Mouse (Mus musculus) lung, postnatal 0 days (tissue): ENCODE data around the gene Anks6. TPM values are rescaled to one million over a fixed set of nuclear protein-coding genes. Genes with fewer than 3 reads are reported as not detected.

Experiments used
- ATAC-seq: fragments of 200-750 bp; cut with Nextera tagmentation; 2 replicates; pipeline ENCODE4 v1.8.0; 2017; ENCODE audit warnings: moderate library complexity
- DNase-seq: peaks from one replicate; pipeline ENCODE4 v3.0.0-alpha.2; 2016; ENCODE audit warnings: low spot score
- H3K27ac ChIP-seq: fragments of 300-500 bp; sonication (generic); 2 replicates; pipeline ENCODE4 v1.5.1; 2014; ENCODE audit warnings: antibody characterized with exemption, mild to moderate bottlenecking, low read length, mixed read lengths
- H3K27me3 ChIP-seq: fragments of 300-500 bp; sonication (generic); replicated peaks from 2 replicates; pipeline ENCODE4 v1.6.1; 2014; ENCODE audit warnings: low read length, mixed read lengths; ENCODE audit not compliant: insufficient read depth
- H3K36me3 ChIP-seq: fragments of 300-500 bp; sonication (generic); 2 replicates; pipeline ENCODE4 v1.6.1; 2014; ENCODE audit warnings: low read length, mixed read lengths; ENCODE audit not compliant: insufficient read depth
- H3K4me1 ChIP-seq: fragments of 300-500 bp; sonication (generic); 2 replicates; pipeline ENCODE4 v1.6.1; 2014; ENCODE audit warnings: antibody characterized with exemption, low read depth, low read length, mixed read lengths; ENCODE audit not compliant: insufficient read depth
- H3K4me2 ChIP-seq: fragments of 300-500 bp; sonication (generic); replicated peaks from 2 replicates; pipeline ENCODE4 v1.6.1; 2014; ENCODE audit warnings: low read depth, mild to moderate bottlenecking, low read length, moderate library complexity, mixed read lengths
- H3K4me3 ChIP-seq: fragments of 300-500 bp; sonication (generic); 2 replicates; pipeline ENCODE4 v1.5.1; 2014; ENCODE audit warnings: low read depth, low read length
- H3K9ac ChIP-seq: fragments of 300-500 bp; sonication (generic); replicated peaks from 2 replicates; pipeline ENCODE4 v1.6.1; 2014; ENCODE audit warnings: low read depth, mild to moderate bottlenecking
- H3K9me3 ChIP-seq: fragments of 300-500 bp; sonication (generic); 2 replicates; pipeline ENCODE4 v1.6.1; 2016; ENCODE audit warnings: low read length, mixed read lengths
- CTCF ChIP-seq: IDR thresholded peaks from 2 replicates; pipeline ENCODE4 v1.5.1; 2016; ENCODE audit warnings: antibody characterized with exemption, mild to moderate bottlenecking
- EP300 ChIP-seq: IDR thresholded peaks from 2 replicates; pipeline ENCODE4 v1.6.1; 2016; ENCODE audit warnings: antibody characterized with exemption, mild to moderate bottlenecking, control low read depth
- WGBS: fragments of 180-500 bp; shearing (Covaris S2); extraction: QIAGEN DNeasy Blood & Tissue Kit; methylation state at CpG from one replicate; pipeline ENCODE4 v1.1.7; 2014; 5-methylcytosine and 5-hydroxymethylcytosine counted together
- polyA plus RNA-seq: library from polyadenylated mRNA; unstranded; fragments of >200 nt; fragmentation: Nextera tagmentation; extraction: Ambion mirVana; gene quantifications from 2 replicates; pipeline ENCODE4 v1.2.1, GENCODE M21; 2015

Gene Anks6
- polyA plus RNA-seq, 1 experiment from 2014 or later: 1.4 TPM

GRCm38 (mm10) chr4:47020563-47020962, 36.7 kb downstream of the Anks6 start:
- 11% methylated on average over 5 of the region's 5 CpGs for WGBS
- Histone ChIP-seq H3K27me3 (no peaks in the 10 kb centered on the region), H3K9ac (no peak overlapping the region), H3K9me3 (no peaks in the 10 kb centered on the region), H3K4me2 (no peak overlapping the region), H3K4me1 (no peaks in the 10 kb centered on the region), H3K27ac (no peak overlapping the region), H3K36me3 (no peaks in the 10 kb centered on the region), H3K4me3 (no peak overlapping the region)
- ATAC-seq (no peak), DNase-seq (peak; percentile 30)
- peak; percentile 80 for TF ChIP-seq CTCF
- TF ChIP-seq EP300: no peak

GRCm38 (mm10) chr4:47015156-47015555, 42.1 kb downstream of the Anks6 start:
- TF ChIP-seq EP300: no peak
- TF ChIP-seq CTCF: no peak
- Histone ChIP-seq H3K4me3 (no peak overlapping the region), H3K9me3 (no peaks in the 10 kb centered on the region), H3K4me2 (no peak overlapping the region), H3K27ac (no peak overlapping the region), H3K36me3 (no peaks in the 10 kb centered on the region), H3K9ac (no peak overlapping the region), H3K4me1 (no peaks in the 10 kb centered on the region), H3K27me3 (no peaks in the 10 kb centered on the region)
- ATAC-seq (no peak), DNase-seq (no peak)
- 30% methylated on average over 3 of the region's 3 CpGs for WGBS

GRCm38 (mm10) chr4:47012476-47012875, 44.8 kb downstream of the Anks6 start:
- Histone ChIP-seq H3K4me3 (no peak overlapping the region), H3K9me3 (no peaks in the 10 kb centered on the region), H3K27ac (no peak overlapping the region), H3K27me3 (no peaks in the 10 kb centered on the region), H3K9ac (no peak overlapping the region), H3K36me3 (no peaks in the 10 kb centered on the region), H3K4me2 (no peak overlapping the region), H3K4me1 (no peaks in the 10 kb centered on the region)
- TF ChIP-seq EP300: no peak
- TF ChIP-seq CTCF: no peak
- DNase-seq (no peak), ATAC-seq (no peak)
- 31% methylated on average over 10 of the region's 10 CpGs for WGBS

GRCm38 (mm10) chr4:47010400-47011231, 46.6 kb downstream of the Anks6 start:
- H3K27ac ChIP-seq: no peak overlapping the region
- H3K4me2 ChIP-seq: no peak overlapping the region
- H3K36me3 ChIP-seq: no peaks in the 10 kb centered on the region
- H3K4me3 ChIP-seq: no peak overlapping the region
- no peak for TF ChIP-seq CTCF
- no peak for TF ChIP-seq EP300
- no peak overlapping the region for H3K9ac ChIP-seq
- H3K9me3 ChIP-seq: no peaks in the 10 kb centered on the region
- no peaks in the 10 kb centered on the region for H3K27me3 ChIP-seq
- ATAC-seq: peak; percentile 9
- peak; percentile 65 for DNase-seq
- 27% methylated on average over 12 of the region's 12 CpGs for WGBS
- H3K4me1 ChIP-seq: no peaks in the 10 kb centered on the region

- DNase-seq (no peak), ATAC-seq (no peak)
- TF ChIP-seq EP300 (no peak), CTCF (no peak)
- no peaks in the 10 kb centered on the region for H3K9me3 ChIP-seq
- H3K4me2 ChIP-seq: no peak overlapping the region
- no peak overlapping the region for H3K4me3 ChIP-seq
- WGBS: 47% methylated on average over 8 of the region's 8 CpGs
- H3K9ac ChIP-seq: no peak overlapping the region
- no peak overlapping the region for H3K27ac ChIP-seq
- H3K4me1 ChIP-seq: no peaks in the 10 kb centered on the region
- H3K27me3 ChIP-seq: no peaks in the 10 kb centered on the region
- H3K36me3 ChIP-seq: no peaks in the 10 kb centered on the region
Observed at GRCm38 (mm10) chr4:47000626-47001395, 56.4 kb downstream of the Anks6 start.

- DNase-seq (no peak), ATAC-seq (no peak)
- Histone ChIP-seq H3K4me1 (no peaks in the 10 kb centered on the region), H3K9ac (no peak overlapping the region), H3K27me3 (peaks cover 9% of the 10 kb centered on the region; the same call in 1 of the 2 replicates), H3K27ac (no peak overlapping the region), H3K9me3 (no peaks in the 10 kb centered on the region), H3K4me3 (no peak overlapping the region), H3K4me2 (no peak overlapping the region), H3K36me3 (no peaks in the 10 kb centered on the region)
- 61% methylated on average over 2 of the region's 2 CpGs for WGBS
- TF ChIP-seq CTCF: no peak
- no peak for TF ChIP-seq EP300
Observed at GRCm38 (mm10) chr4:46997969-46998368, 59.3 kb downstream of the Anks6 start.
